In the genomic region with DNA sequence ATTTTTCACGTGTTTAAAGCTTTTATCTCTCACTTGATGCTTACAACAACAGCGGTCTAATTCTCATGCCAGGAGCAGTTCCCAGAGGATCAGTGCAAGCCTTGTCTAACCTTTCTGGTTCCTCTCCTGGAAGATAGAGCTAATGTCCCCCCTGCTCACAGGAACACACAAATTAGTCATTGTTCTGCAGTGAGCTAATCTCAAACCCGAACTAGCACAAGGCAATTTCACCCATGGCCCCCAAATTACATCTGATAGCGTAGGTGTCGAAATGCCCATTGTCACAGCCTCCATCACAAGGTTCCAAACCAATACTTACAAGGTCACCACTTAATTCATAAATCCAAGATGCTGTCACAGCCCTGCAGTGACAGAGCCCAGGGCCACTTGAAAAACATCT, we compare ENCODE assay signal across 25 mouse cellular contexts.
DNase-seq lines count a peak whose midpoint lies in the region; ATAC-seq and TF ChIP-seq lines count a peak whose summit lies in the region.
"Had no signal": no experiment of that assay in that cellular context is flagged by ENCODE, and none has a peak within 500 bp of the region (broad histone marks: within the 10 kb centered on the region; RNA-seq: fewer than 3 reads in every experiment).

No protein-coding gene starts in this region.

- no peak overlapping the region for H3K9ac ChIP-seq in neural tube, embryonic 11.5 days (ENCODE audit: low read length)
- H3K9ac ChIP-seq: embryonic facial prominence, embryonic 13.5 days; embryonic facial prominence, embryonic 15.5 days; forebrain, embryonic 12.5 days had no signal

- H3K27me3 ChIP-seq in neural tube, embryonic 11.5 days (ENCODE audit: control insufficient read depth, insufficient read depth, low read length): no peaks in the 10 kb centered on the region
- H3K27me3 ChIP-seq in thymus, adult 2 months (ENCODE audit: control insufficient read depth, insufficient read depth, low read length): no peaks in the 10 kb centered on the region
- H3K27me3 ChIP-seq: embryonic facial prominence, embryonic 13.5 days; embryonic facial prominence, embryonic 15.5 days; forebrain, embryonic 12.5 days; Patski had no signal

- no peak overlapping the region for H3K4me2 ChIP-seq in neural tube, embryonic 11.5 days (ENCODE audit: low read depth)
- H3K4me2 ChIP-seq: embryonic facial prominence, embryonic 13.5 days; embryonic facial prominence, embryonic 15.5 days; forebrain, embryonic 12.5 days had no signal

- H3K4me1 ChIP-seq in neural tube, embryonic 11.5 days (ENCODE audit: control insufficient read depth, insufficient read depth, low read length): peaks cover 9% of the 10 kb centered on the region
- no peaks in the 10 kb centered on the region for H3K4me1 ChIP-seq in thymus, adult 2 months (replicated peaks; ENCODE audit: control insufficient read depth, insufficient read depth, low read length)

- H3K4me3 ChIP-seq in neural tube, embryonic 11.5 days (ENCODE audit: low read depth, low read length): no peak overlapping the region
- H3K4me3 ChIP-seq in thymus, adult 2 months (ENCODE audit: control insufficient read depth, insufficient read depth, low read length): no peak overlapping the region
- H3K4me3 ChIP-seq: embryonic facial prominence, embryonic 13.5 days; embryonic facial prominence, embryonic 15.5 days; erythroblast, embryonic 14.5 days; forebrain, embryonic 10.5 days; forebrain, embryonic 12.5 days had no signal

- DNase-seq in adrenal gland, adult 8-10 months: peak; percentile 21
- DNase-seq in adrenal gland, adult (ENCODE audit: inconsistent age in 2 of 2, low spot score in 1 of 2): no peak
- peak; percentile 52 for DNase-seq in heart, adult 11 months
- DNase-seq in heart, adult 9 months (ENCODE audit: low spot score in 2 of 2): no peak
- DNase-seq in neural tube, embryonic 11.5 days (ENCODE audit: low spot score): no peak
- no peak for DNase-seq in neural tube, embryonic 10.5 days (ENCODE audit: extremely low spot score, low spot score)
- DNase-seq in brain, embryonic 14.5 days (ENCODE audit: low read depth): peak; percentile 9
- no peak for DNase-seq in thymus, adult 2 months
- DNase-seq: adrenal gland, postnatal 10 days; cerebellum, adult 11 months; cerebellum, adult 18-20 months; cerebellum, adult 8-10 months; cerebellum, adult 9-11 months; cerebellum, postnatal 14 days; cerebellum, postnatal 36 days; embryo, embryonic 11 days had no signal

- H3K27ac ChIP-seq in neural tube, embryonic 11.5 days (ENCODE audit: low read depth, low read length): 0 out of 2 replicates have a peak overlapping the region, but pooled peaks have one; percentile 8
- no peak overlapping the region for H3K27ac ChIP-seq in thymus, adult 2 months (ENCODE audit: control insufficient read depth, insufficient read depth, low read length)
- H3K27ac ChIP-seq: embryonic facial prominence, embryonic 13.5 days; embryonic facial prominence, embryonic 15.5 days; forebrain, embryonic 10.5 days; forebrain, embryonic 12.5 days had no signal

- H3K36me3 ChIP-seq in neural tube, embryonic 11.5 days (ENCODE audit: control insufficient read depth, insufficient read depth, low read length): no peaks in the 10 kb centered on the region
- no peaks in the 10 kb centered on the region for H3K36me3 ChIP-seq in thymus, adult 2 months (ENCODE audit: control insufficient read depth, insufficient read depth, low read length)
- H3K36me3 ChIP-seq: embryonic facial prominence, embryonic 13.5 days; embryonic facial prominence, embryonic 15.5 days; forebrain, embryonic 10.5 days; forebrain, embryonic 12.5 days had no signal

- 76% methylated on average over 5 of the region's 5 CpGs for WGBS in neural tube, embryonic 11.5 days
- 86% methylated on average over 5 of the region's 5 CpGs for WGBS in thymus, adult 2 months

- TF ChIP-seq POLR2A in brain, embryonic 14.5 days (IDR thresholded peaks at IDR 0.05; ENCODE audit: borderline replicate concordance, extremely low read depth, insufficient read depth, insufficient read length, poor library complexity, severe bottlenecking): no peak
- TF ChIP-seq POLR2A in thymus, adult 2 months (IDR thresholded peaks at IDR 0.05; ENCODE audit: control insufficient read depth, extremely low read depth, insufficient read depth, low read length, poor library complexity): no peak

- H3K9me3 ChIP-seq in neural tube, embryonic 11.5 days (ENCODE audit: control insufficient read depth, low read length): no peaks in the 10 kb centered on the region
- H3K9me3 ChIP-seq: embryonic facial prominence, embryonic 13.5 days; embryonic facial prominence, embryonic 15.5 days had no signal

- TF ChIP-seq CTCF in brain, embryonic 14.5 days (IDR thresholded peaks at IDR 0.05; ENCODE audit: borderline replicate concordance, extremely low read depth, insufficient read depth, insufficient read length): no peak
- no peak for TF ChIP-seq CTCF in thymus, adult 2 months (IDR thresholded peaks at IDR 0.05; ENCODE audit: borderline replicate concordance, control insufficient read depth, extremely low read depth, insufficient read depth, low read length, poor library complexity)

- no peak for ATAC-seq in neural tube, embryonic 11.5 days (ENCODE audit: insufficient read depth, low FRiP score, low TSS enrichment)
- ATAC-seq: activated CD4-positive, CD25-positive, alpha-beta regulatory T cell, adult 4 months; forebrain, embryonic 14.5 days; forebrain, embryonic 16.5 days; Patski had no signal

Comparison
In these comparisons a context has a peak if more than half of its experiments do, and no peak if none do; other contexts are left out.
1. DNase-seq: peak in adrenal gland, adult 8-10 months (single experiment), heart, adult 11 months (single experiment) and brain, embryonic 14.5 days (single experiment); none in adrenal gland, adult (0 of 2), heart, adult 9 months (0 of 2), neural tube, embryonic 11.5 days (single experiment), neural tube, embryonic 10.5 days (single experiment) and thymus, adult 2 months (single experiment).